Mouse (Mus musculus) NIH3T3 (cell line): ENCODE measurements around the gene Magi1.
A peak's percentile ranks its signal among the peaks of the same experiment; 100 is the strongest.

Experiments
- DNase-seq: peaks from one replicate; pipeline ENCODE4 v3.0.0-alpha.2; 2012; ENCODE audit warnings: low read depth

The Magi1 gene

GRCm38 (mm10) chr6:93818494-93818893 lies 465.2 kb downstream of the Magi1 start:
- DNase-seq, result no peak

DNA sequence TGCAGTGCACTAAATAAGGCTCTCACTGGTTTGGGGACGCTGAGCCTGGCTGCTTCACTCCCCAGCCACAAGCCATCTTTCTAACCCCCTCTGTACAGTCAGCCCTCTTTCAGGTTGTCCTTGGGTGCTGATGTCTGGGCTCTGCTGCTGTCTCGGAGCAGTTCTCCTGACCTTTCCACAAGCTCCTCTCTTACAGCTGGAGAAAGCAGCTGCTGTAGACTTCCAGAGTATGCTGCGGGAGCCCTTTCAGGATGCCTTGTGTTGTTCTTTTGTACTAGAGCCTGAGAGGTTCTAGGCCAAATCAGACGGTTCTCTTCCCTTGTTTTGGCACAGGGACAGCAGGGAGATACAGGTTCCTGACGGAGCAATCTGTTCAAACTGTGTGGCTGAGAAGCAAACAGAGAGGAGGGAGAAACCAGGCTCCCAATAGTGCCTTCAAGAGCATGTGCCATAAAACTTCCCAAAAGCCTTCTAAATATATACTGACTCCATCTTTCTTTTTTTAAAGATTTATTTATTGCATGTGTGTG lies 478.2 kb downstream of the Magi1 start:
- no peak for DNase-seq

- DNase-seq, result no peak
Observed at GRCm38 (mm10) chr6:93802390-93802789, 481.3 kb downstream of the Magi1 start.

GRCm38 (mm10) chr6:93800465-93800864 lies 483.3 kb downstream of the Magi1 start:
- DNase-seq, result no peak

DNA sequence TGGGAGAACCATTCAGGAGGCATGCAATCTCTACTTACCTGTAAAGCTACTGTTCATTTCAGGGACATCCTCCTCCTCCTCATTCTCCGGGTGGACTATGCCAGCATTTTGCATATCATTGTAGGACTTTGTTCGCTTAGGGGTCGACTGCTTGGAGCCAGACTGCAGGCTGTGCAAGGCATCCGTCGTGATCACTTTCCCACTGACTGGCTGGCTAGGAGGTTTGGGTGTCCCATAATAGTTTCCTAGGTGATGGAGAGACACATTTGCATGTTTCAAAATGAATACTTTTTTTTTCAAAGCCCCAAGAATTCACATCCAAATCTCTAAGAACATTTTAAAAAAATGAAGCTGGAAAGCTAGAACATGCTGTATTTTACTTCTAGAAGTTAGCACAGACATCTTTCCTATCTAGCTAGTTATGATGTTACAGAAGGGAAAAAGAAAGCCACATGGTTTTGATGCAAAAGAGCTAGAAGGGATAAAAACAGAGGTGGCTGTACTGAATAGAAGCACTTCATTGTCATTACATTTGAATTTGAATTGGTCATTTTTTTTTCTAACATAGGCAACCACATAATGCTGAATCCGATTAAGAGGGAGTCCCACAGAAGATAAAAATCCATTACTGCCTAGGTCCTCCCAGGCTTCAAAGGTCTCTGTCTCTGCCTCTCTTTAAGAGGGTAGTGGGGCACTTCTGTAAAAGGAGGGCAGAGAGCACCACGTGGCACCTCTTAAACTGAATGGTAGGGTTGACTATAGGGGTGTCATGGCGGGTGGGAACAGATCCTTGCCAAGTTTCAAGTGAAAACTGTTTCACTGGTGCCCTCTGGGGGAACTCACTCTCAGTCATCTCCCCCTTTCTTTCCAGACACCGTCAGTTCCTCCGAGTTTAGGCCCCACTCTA lies 491.2 kb downstream of the Magi1 start:
- no peak for DNase-seq

- DNase-seq, result no peak
Observed at GRCm38 (mm10) chr6:93789721-93790120, 494.0 kb downstream of the Magi1 start.

DNA sequence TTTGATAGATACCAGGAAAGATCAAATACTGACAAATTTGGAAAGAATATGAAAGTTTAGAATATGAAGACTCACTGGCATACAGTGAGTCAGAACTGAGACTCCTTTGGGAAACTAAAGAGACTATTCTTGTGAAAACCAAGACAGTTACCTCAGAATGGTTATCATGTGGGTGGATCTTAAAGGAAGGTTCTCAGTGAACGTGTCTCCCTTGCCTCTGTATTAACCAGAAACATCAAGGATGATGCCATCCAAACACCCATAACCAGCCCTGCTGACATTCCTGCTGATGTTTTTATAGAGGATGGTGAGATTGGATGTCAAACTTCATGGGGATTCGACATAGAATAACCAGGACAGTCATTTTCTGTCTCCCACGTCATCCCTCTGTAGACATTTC lies 496.7 kb downstream of the Magi1 start:
- DNase-seq, result no peak

- no peak for DNase-seq
Observed at GRCm38 (mm10) chr6:93786220-93786619, 497.5 kb downstream of the Magi1 start.

GRCm38 (mm10) chr6:93771081-93771480 lies 512.6 kb downstream of the Magi1 start:
- DNase-seq, result no peak

- DNase-seq, result peak; percentile 19
Observed at GRCm38 (mm10) chr6:93770283-93771025, 513.3 kb downstream of the Magi1 start.

GRCm38 (mm10) chr6:93758114-93758513 lies 525.6 kb downstream of the Magi1 start:
- DNase-seq, result no peak

DNA sequence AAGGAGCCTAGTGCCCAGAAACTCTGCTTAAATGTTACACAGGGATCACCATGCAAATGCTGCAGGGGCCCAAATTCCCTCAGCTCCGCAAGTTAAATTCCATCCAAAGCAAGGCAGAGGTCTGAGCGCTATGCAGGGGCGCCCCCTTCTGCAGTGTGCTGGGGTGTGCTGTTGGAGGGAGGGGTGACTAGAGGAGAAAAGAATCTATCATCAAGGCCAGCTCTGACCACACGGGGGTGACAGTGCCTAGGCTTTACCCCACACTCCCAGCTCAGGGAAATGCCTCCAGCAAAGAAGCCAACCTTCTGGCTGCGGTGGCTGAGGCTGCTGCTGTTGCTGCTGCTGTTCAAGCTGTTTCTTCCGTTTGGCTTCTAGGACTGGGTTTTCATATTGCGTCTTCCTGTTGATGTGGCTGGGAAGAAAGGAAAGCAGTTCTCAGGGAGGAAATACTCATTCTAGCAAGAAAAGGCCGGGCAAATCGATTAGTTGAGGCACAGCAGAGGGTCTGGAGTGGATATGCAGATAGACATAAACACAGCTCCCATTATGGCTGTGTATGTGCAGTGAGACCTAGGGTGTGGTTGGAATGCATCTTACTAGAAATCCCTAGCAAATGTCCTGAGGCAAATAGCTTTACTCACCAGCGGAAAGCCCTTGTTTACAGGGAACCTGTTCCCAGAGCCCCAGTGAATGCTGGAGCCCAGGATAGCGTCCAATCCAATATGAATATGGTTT lies 526.2 kb downstream of the Magi1 start:
- DNase-seq, result peak; percentile 79

DNA sequence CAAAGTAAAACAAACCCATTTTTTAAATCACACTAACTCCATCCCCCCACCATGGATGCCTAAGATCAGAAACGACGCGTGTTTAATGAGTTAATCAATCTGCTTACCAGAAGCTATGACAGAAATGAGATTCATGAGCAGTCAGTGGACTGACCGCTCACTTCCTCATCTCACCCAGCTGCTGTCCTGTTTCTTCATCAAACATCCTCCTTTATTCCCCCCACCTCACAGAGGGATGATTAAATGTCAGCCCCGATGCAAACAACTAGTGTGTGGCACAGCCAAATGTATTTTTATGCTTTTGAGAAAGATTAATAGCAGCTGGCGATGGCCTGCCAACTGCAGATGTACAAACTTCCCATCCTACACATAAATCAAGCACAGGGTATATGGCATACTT lies 540.6 kb downstream of the Magi1 start:
- DNase-seq, result no peak

DNA sequence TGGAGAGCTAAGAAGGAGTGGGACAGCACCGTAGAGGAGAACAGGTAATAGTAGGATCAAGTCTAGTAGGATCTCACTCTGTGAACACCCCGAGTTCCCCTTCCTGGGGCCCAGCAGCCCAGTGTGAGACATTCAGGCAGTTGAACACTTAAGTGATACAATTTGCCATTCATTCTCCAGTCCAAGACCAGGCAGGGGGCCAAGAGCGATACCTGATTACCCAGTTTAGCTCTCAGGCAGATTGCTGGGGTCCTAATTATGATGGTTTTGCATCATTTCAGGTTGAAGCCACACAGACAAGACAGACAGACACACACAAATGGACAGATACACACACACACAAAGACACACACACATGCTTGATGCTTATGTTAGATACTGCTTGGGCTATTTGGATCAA lies 543.9 kb downstream of the Magi1 start:
- no peak for DNase-seq

- DNase-seq, result no peak
Observed at GRCm38 (mm10) chr6:93737083-93737482, 546.6 kb downstream of the Magi1 start.

- no peak for DNase-seq
Observed at GRCm38 (mm10) chr6:93736071-93736470, 547.6 kb downstream of the Magi1 start.

DNA sequence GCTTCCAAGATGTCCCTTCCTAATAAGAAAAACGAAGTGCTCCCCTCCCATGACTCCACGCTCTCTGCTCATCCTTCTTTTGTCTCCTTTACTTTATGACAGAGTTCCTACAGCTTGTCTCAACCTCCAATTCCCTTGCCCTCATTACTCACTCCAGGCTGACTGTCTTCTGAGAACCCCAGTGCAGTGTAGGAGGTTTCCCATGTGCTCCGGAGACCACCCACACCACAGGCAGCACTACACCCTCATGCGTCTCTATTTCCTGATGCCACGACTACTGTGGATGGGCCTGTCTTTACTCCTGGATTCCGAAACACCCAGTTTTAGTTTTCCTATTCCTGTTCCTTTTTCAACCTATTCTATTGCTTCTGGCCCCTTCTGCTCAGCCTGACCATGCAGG lies 549.9 kb downstream of the Magi1 start:
- DNase-seq, result no peak

GRCm38 (mm10) chr6:93729702-93730101 lies 554.0 kb downstream of the Magi1 start:
- DNase-seq, result no peak

DNA sequence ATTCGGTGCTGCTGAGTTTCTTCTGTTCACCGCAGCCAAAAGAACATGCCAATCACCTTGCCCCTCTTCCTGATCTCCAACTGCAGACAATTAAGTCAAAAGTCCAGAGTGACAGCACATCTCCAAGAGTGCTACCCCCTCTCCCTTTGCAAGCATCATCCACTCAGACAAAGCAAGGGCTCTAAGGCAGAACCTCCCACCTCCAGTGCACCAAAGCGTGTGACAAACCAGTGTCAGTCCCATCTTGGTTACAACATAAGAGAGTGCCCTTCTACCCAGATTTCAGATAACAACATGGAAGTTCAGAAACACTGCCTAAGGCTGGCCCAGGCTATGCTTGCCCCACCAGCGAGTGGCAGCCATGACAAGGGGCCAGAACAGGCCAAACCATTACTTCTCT lies 554.9 kb downstream of the Magi1 start:
- DNase-seq, result no peak

- no peak for DNase-seq
Observed at GRCm38 (mm10) chr6:93727630-93728178, 556.0 kb downstream of the Magi1 start.

GRCm38 (mm10) chr6:93726829-93727455 lies 556.8 kb downstream of the Magi1 start:
- no peak for DNase-seq

DNA sequence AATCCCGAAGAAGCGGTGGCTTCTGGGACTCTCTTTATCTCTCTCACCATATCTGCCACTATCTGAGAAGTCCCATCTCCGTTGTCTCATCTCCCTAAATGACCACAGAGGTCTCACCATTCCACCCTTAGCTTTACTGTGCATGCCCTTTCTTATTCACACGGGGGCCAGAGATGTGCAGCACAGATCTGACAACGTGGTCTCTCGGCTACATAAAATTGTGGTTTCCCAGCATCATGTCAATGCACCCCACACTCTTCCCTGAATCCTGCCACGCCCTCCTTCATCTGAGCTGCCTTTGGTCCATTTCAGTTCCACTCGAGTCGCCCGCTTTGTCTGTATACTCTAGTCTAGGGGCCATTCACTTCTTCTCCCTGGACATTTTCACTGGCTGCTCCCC lies 557.6 kb downstream of the Magi1 start:
- no peak for DNase-seq
